9 mouse cellular contexts compared by ENCODE assay signal in genomic region chrX:48383643-48384042, GRCm38 (mm10). TPM values are rescaled to one million over a fixed set of nuclear protein-coding genes. Genes with fewer than 3 reads are reported as not detected.
DNase-seq lines count a peak whose midpoint lies in the region; ATAC-seq lines count a peak whose summit lies in the region.
"Had no signal": no experiment of that assay in that cellular context is flagged by ENCODE, and none has a peak within 500 bp of the region (broad histone marks: within the 10 kb centered on the region; RNA-seq: fewer than 3 reads in every experiment).

No protein-coding gene starts in this region.

- no peak for ATAC-seq in hindbrain, embryonic 11.5 days (ENCODE audit: low FRiP score)
- ATAC-seq in hindbrain, embryonic 13.5 days (ENCODE audit: low FRiP score): no peak

- no peaks in the 10 kb centered on the region for H3K36me3 ChIP-seq in hindbrain, embryonic 11.5 days (ENCODE audit: control insufficient read depth, insufficient read depth, low read length)
- H3K36me3 ChIP-seq in hindbrain, embryonic 13.5 days: peaks cover 51% of the 10 kb centered on the region
- peaks cover 77% of the 10 kb centered on the region for H3K36me3 ChIP-seq in embryonic facial prominence, embryonic 10.5 days (replicated peaks)

- H3K27ac ChIP-seq in hindbrain, embryonic 11.5 days (ENCODE audit: low read depth, low read length): no peak overlapping the region
- no peak overlapping the region for H3K27ac ChIP-seq in hindbrain, embryonic 13.5 days
- no peak overlapping the region for H3K27ac ChIP-seq in embryonic facial prominence, embryonic 10.5 days (replicated peaks)
- H3K27ac ChIP-seq: embryonic facial prominence, embryonic 12.5 days had no signal

- H3K27me3 ChIP-seq in hindbrain, embryonic 11.5 days (ENCODE audit: control insufficient read depth, insufficient read depth, low read length): no peaks in the 10 kb centered on the region
- H3K27me3 ChIP-seq in hindbrain, embryonic 13.5 days: no peaks in the 10 kb centered on the region
- no peaks in the 10 kb centered on the region for H3K27me3 ChIP-seq in embryonic facial prominence, embryonic 10.5 days (replicated peaks; ENCODE audit: low read depth, poor library complexity, severe bottlenecking)
- H3K27me3 ChIP-seq: embryonic facial prominence, embryonic 12.5 days had no signal

- peak; percentile 58 for DNase-seq in hindbrain, embryonic 11.5 days (ENCODE audit: low spot score)
- DNase-seq in CD4-positive helper T cell, adult 2 months (ENCODE audit: low read depth, low spot score): peak; percentile 41
- DNase-seq in adrenal gland, postnatal 14 days: peak; percentile 73
- peak; percentile 55 for DNase-seq in embryonic facial prominence, embryonic 10.5 days (ENCODE audit: low spot score)
- DNase-seq in kidney, postnatal 25 days: peak; percentile 57 to 66
- DNase-seq in naive thymus-derived CD4-positive, alpha-beta T cell, adult 2 months (ENCODE audit: low read depth): peak; percentile 69
- peak; percentile 24 to 58 for DNase-seq in thymus, postnatal 10 days (ENCODE audit: low spot score in 2 of 2)

- H3K4me3 ChIP-seq in hindbrain, embryonic 11.5 days (ENCODE audit: low read depth, low read length): no peak overlapping the region
- no peak overlapping the region for H3K4me3 ChIP-seq in hindbrain, embryonic 13.5 days
- no peak overlapping the region for H3K4me3 ChIP-seq in embryonic facial prominence, embryonic 10.5 days
- H3K4me3 ChIP-seq: embryonic facial prominence, embryonic 12.5 days had no signal

- no peaks in the 10 kb centered on the region for H3K4me1 ChIP-seq in hindbrain, embryonic 11.5 days (replicated peaks; ENCODE audit: control insufficient read depth, insufficient read depth, low read length)
- no peaks in the 10 kb centered on the region for H3K4me1 ChIP-seq in hindbrain, embryonic 13.5 days (replicated peaks)
- H3K4me1 ChIP-seq in embryonic facial prominence, embryonic 10.5 days: peaks cover 4% of the 10 kb centered on the region; the same call in 1 of the 2 replicates
- H3K4me1 ChIP-seq: embryonic facial prominence, embryonic 12.5 days had no signal

- H3K9ac ChIP-seq in hindbrain, embryonic 11.5 days (ENCODE audit: low read depth, low read length): no peak overlapping the region
- H3K9ac ChIP-seq in hindbrain, embryonic 13.5 days: no peak overlapping the region
- H3K9ac ChIP-seq: embryonic facial prominence, embryonic 12.5 days had no signal

- WGBS in hindbrain, embryonic 11.5 days: 55% methylated on average over 7 of the region's 7 CpGs
- 54% methylated on average over 7 of the region's 7 CpGs for WGBS in hindbrain, embryonic 13.5 days
- WGBS in embryonic facial prominence, embryonic 10.5 days: 51% methylated on average over 7 of the region's 7 CpGs

- no peak overlapping the region for H3K4me2 ChIP-seq in hindbrain, embryonic 11.5 days (replicated peaks; ENCODE audit: low read depth, low read length)
- H3K4me2 ChIP-seq in hindbrain, embryonic 13.5 days: no peak overlapping the region
- H3K4me2 ChIP-seq: embryonic facial prominence, embryonic 12.5 days had no signal

- no peaks in the 10 kb centered on the region for H3K9me3 ChIP-seq in hindbrain, embryonic 11.5 days (ENCODE audit: control insufficient read depth, low read length)
- no peaks in the 10 kb centered on the region for H3K9me3 ChIP-seq in hindbrain, embryonic 13.5 days
- no peaks in the 10 kb centered on the region for H3K9me3 ChIP-seq in embryonic facial prominence, embryonic 10.5 days
- H3K9me3 ChIP-seq: embryonic facial prominence, embryonic 12.5 days had no signal

RNA-seq across cellular contexts. Expression of gene Bcorl1, which starts 42.5 kb away (rescaled TPM):
- 5.6 and 8.2 TPM in 2 replicates for polyA plus RNA-seq in hindbrain, embryonic 11.5 days (2014; fragmentation: Nextera tagmentation; extraction: Ambion mirVana)
- 7.6 and 7.8 TPM in 2 replicates for polyA plus RNA-seq in hindbrain, embryonic 13.5 days (2015; fragmentation: Nextera tagmentation; extraction: Ambion mirVana)
- total RNA-seq in adrenal gland, postnatal 14 days (2021): 9.8 and 10.1 TPM in 2 replicates
- 4.6 and 4.8 TPM in 2 replicates for polyA plus RNA-seq in embryonic facial prominence, embryonic 10.5 days (2016; fragmentation: Nextera tagmentation; extraction: Ambion mirVana)
